Mouse (Mus musculus) heart, postnatal 0 days (tissue): Measurements from ENCODE around the gene Klre1. TPM values are rescaled to one million over a fixed set of nuclear protein-coding genes. Genes with fewer than 3 reads are reported as not detected.
A peak's percentile ranks its signal among the peaks of the same experiment; 100 is the strongest.

ENCODE experiments used
- ATAC-seq: fragments of 200-750 bp; cut with Nextera tagmentation; 2 replicates; pipeline ENCODE4 v1.8.0; 2017; ENCODE audit warnings: low read depth, moderate number of reproducible peaks, moderate library complexity; ENCODE audit not compliant: insufficient read depth
- DNase-seq: peaks from one replicate; pipeline ENCODE4 v3.0.0-alpha.2; 2016; ENCODE audit warnings: low spot score
- H3K27ac ChIP-seq: fragments of 300-500 bp; sonication (generic); 2 replicates; pipeline ENCODE4 v1.5.1; 2014; ENCODE audit warnings: low read depth, mild to moderate bottlenecking
- H3K27me3 ChIP-seq: fragments of 300-500 bp; sonication (generic); 2 replicates; pipeline ENCODE4 v1.6.1; 2014; ENCODE audit warnings: low read length, mixed read lengths; ENCODE audit not compliant: control insufficient read depth, insufficient read depth
- H3K36me3 ChIP-seq: fragments of 300-500 bp; sonication (generic); replicated peaks from 2 replicates; pipeline ENCODE4 v1.6.1; 2014; ENCODE audit warnings: low read length, mixed read lengths; ENCODE audit not compliant: control insufficient read depth, insufficient read depth
- H3K4me1 ChIP-seq: fragments of 300-500 bp; sonication (generic); 2 replicates; pipeline ENCODE4 v1.6.1; 2014; ENCODE audit warnings: antibody characterized with exemption; ENCODE audit not compliant: control insufficient read depth, insufficient read depth
- H3K4me2 ChIP-seq: fragments of 300-500 bp; sonication (generic); 2 replicates; pipeline ENCODE4 v1.6.1; 2014; ENCODE audit warnings: low read depth, mild to moderate bottlenecking, low read length, moderate library complexity
- H3K4me3 ChIP-seq: fragments of 300-500 bp; sonication (generic); 2 replicates; pipeline ENCODE4 v1.5.1; 2014; ENCODE audit warnings: low read depth, low read length
- H3K9ac ChIP-seq: fragments of 300-500 bp; sonication (generic); replicated peaks from 2 replicates; pipeline ENCODE4 v1.6.1; 2014; ENCODE audit warnings: low read depth, low read length, mixed read lengths
- H3K9me3 ChIP-seq: fragments of 300-500 bp; sonication (generic); replicated peaks from 2 replicates; pipeline ENCODE4 v1.6.1; 2016; ENCODE audit warnings: low read length; ENCODE audit not compliant: control insufficient read depth
- CTCF ChIP-seq: IDR thresholded peaks from 2 replicates; pipeline ENCODE4 v1.5.1; 2016; ENCODE audit warnings: antibody characterized with exemption, control low read depth, low read depth
- EP300 ChIP-seq: IDR thresholded peaks from 2 replicates; pipeline ENCODE4 v1.6.1; 2016; ENCODE audit warnings: antibody characterized with exemption, low read depth
- WGBS: fragments of 180-500 bp; shearing (Covaris S2); extraction: QIAGEN DNeasy Blood & Tissue Kit; methylation state at CpG from one replicate; pipeline ENCODE4 v1.1.7; 2014; 5-methylcytosine and 5-hydroxymethylcytosine counted together
- polyA plus RNA-seq: library from polyadenylated mRNA; unstranded; fragments of >200 nt; fragmentation: Nextera tagmentation; extraction: Ambion mirVana; gene quantifications from 2 replicates; pipeline ENCODE4 v1.2.1, GENCODE M21; 2015
- total RNA-seq: library from RNA; depleted of rRNA; stranded (reverse); fragments of >200 nt; gene quantifications from 2 replicates; pipeline ENCODE4 v1.2.3, GENCODE M21; 2014; ENCODE audit warnings: low replicate concordance

Klre1 gene
- total and polyA plus RNA-seq, 2 experiments from 2014 or later: not detected

DNA sequence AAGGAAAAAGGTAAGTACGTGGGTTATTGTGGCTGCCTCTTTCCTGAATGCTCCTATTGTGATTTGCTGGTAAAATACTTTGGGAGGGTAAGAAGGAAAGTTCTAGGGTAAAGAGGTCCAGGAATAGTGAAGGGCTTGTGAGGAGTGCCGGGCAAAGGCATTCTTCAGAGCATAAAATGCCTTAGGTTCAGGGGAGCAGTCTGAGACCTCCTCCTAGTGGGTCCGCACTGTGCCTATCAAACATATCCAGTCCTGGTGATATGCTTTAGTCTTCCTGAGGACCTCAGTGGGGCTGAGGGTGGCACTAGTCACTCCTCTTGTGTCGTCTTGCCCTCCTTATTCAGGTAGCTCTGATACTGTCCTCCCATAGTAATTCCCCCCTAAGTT lies 18.1 kb upstream of the Klre1 start:
- Histone ChIP-seq H3K27ac (no peak overlapping the region), H3K27me3 (no peaks in the 10 kb centered on the region)
- 43% methylated on average over 4 of the region's 4 CpGs for WGBS

DNA sequence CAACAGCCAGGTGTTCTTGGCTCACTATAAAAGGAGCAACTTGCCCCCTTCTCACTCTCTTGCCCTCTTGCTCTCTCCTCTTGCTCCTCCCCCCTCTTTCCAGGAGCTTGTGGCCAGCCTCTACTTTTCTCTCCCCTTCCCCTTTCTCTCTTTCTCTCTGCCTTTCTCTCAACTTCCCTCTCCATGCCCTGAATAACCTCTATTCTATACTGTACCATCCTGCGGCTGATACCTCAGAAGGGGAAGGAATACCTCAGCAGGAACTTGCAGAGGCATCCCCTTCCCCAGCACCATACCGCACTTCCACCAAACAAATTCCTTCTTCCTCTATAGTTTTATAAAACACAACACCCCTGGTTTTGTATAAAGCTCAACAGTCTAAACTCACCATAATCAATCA lies 12.4 kb upstream of the Klre1 start:
- H3K4me2 ChIP-seq: no peak overlapping the region
- no peak overlapping the region for H3K27ac ChIP-seq
- no peak for DNase-seq
- H3K4me3 ChIP-seq: no peak overlapping the region
- no peaks in the 10 kb centered on the region for H3K4me1 ChIP-seq
- H3K9ac ChIP-seq: no peak overlapping the region
- no peak for ATAC-seq
- H3K36me3 ChIP-seq: no peaks in the 10 kb centered on the region
- TF ChIP-seq EP300: no peak
- TF ChIP-seq CTCF: no peak
- H3K9me3 ChIP-seq: no peaks in the 10 kb centered on the region
- 72% methylated on average over 2 of the region's 2 CpGs for WGBS
- no peaks in the 10 kb centered on the region for H3K27me3 ChIP-seq

More for the DNA sequence above, 18.1 kb upstream of the Klre1 start:
- Histone ChIP-seq H3K9me3 (no peaks in the 10 kb centered on the region), H3K4me3 (no peak overlapping the region), H3K36me3 (no peaks in the 10 kb centered on the region), H3K4me2 (no peak overlapping the region), H3K4me1 (no peaks in the 10 kb centered on the region), H3K9ac (no peak overlapping the region)
- no peak for ATAC-seq
- no peak for TF ChIP-seq CTCF
- TF ChIP-seq EP300: no peak
- DNase-seq: no peak

DNA sequence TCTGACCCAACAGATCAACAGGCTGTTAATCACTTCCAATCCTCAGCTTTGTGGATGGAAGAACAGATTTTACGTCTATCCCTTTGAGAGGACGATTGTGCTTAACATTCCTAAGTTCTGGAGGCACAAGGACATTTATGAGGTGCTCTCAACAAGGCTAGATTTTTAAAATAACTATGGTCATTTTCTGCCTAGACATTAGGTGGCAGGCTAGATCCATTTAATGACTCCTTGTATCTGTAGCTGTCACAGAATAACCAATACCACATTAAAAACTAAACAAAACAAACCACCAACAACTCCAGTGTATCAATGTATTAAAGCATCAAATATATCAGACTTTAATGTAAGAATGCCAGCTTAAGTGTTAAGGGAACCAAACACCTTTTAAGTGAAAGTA lies 2.4 kb upstream of the Klre1 start:
- no peaks in the 10 kb centered on the region for H3K4me1 ChIP-seq
- no peak overlapping the region for H3K9ac ChIP-seq
- H3K27me3 ChIP-seq: no peaks in the 10 kb centered on the region
- WGBS: 6% methylated on average over 2 of the region's 2 CpGs
- no peak overlapping the region for H3K4me2 ChIP-seq
- no peak overlapping the region for H3K27ac ChIP-seq
- TF ChIP-seq CTCF (no peak), EP300 (no peak)
- H3K36me3 ChIP-seq: no peaks in the 10 kb centered on the region
- DNase-seq (no peak), ATAC-seq (no peak)
- H3K9me3 ChIP-seq: no peaks in the 10 kb centered on the region
- no peak overlapping the region for H3K4me3 ChIP-seq

DNA sequence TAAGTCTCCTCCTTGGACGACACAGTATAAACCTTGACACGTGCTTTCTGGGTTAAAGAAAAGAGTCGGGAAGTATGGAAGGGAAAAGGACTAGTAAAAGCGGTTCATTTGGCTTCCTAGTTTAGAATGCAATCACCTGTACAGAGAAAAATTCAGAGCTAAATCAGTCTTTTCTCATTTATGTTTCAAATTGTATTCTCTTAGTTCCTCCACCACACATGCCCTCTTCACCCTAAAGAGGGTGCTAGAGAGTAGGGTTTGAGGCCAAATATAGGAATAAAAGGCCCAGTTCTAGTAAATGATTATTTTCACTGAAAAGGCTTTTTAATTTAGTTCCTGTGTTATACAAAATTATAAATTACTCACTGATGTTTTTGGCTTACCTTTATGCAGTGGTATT lies 3.6 kb downstream of the Klre1 start:
- H3K4me2 ChIP-seq: no peak overlapping the region
- 49% methylated on average over 4 of the region's 4 CpGs for WGBS
- TF ChIP-seq EP300 (no peak), CTCF (peak; percentile 22; the same call in 1 of the 2 replicates)
- ATAC-seq (no peak), DNase-seq (no peak)
- no peaks in the 10 kb centered on the region for H3K36me3 ChIP-seq
- H3K9me3 ChIP-seq: no peaks in the 10 kb centered on the region
- no peak overlapping the region for H3K27ac ChIP-seq
- H3K9ac ChIP-seq: no peak overlapping the region
- no peaks in the 10 kb centered on the region for H3K27me3 ChIP-seq
- no peak overlapping the region for H3K4me3 ChIP-seq
- no peaks in the 10 kb centered on the region for H3K4me1 ChIP-seq

DNA sequence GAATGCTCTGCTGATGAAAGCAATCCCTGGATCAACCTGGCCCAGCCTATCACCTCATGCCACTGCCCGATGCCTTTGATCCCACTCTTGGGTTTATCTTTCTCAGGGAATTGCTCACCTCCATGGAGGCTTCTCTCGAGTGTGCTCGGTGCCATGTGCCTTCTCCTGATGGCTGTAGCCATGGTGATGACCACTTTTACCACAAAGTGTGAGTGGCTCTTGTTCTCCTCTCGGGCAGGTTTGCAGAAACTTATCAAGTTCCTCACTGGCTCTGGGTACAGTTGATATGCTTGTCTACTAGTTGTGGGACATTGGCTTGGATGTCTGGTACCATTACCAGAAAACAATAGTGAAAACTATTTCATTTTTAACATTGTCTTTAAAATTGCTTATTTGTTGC lies 4.2 kb downstream of the Klre1 start:
- no peak overlapping the region for H3K4me2 ChIP-seq
- WGBS: 59% methylated on average over 4 of the region's 4 CpGs
- no peak for ATAC-seq
- no peaks in the 10 kb centered on the region for H3K9me3 ChIP-seq
- no peaks in the 10 kb centered on the region for H3K27me3 ChIP-seq
- TF ChIP-seq EP300 (no peak), CTCF (no peak)
- no peak overlapping the region for H3K27ac ChIP-seq
- H3K4me1 ChIP-seq: no peaks in the 10 kb centered on the region
- no peak overlapping the region for H3K4me3 ChIP-seq
- H3K36me3 ChIP-seq: no peaks in the 10 kb centered on the region
- no peak for DNase-seq
- no peak overlapping the region for H3K9ac ChIP-seq

DNA sequence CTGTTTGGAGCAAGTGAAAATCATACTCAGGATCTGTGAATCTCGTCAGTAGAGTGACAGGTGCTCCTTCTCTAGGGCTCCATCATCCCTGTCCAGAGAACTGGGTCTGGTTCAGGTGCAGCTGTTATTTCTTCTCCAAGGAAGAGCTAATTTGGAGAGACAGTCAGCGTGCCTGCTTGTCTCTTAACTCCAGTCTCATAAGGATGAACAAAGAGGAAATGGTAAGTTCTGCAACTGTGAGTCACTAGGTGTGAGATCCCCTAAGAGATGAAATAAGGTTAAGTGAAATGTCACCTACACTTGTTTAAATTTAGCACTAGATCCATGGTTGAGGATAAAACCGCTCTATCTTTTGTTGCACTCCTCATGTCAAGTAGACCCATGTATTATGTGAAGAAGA lies 5.3 kb downstream of the Klre1 start:
- H3K4me3 ChIP-seq: no peak overlapping the region
- no peaks in the 10 kb centered on the region for H3K4me1 ChIP-seq
- H3K4me2 ChIP-seq: no peak overlapping the region
- no peaks in the 10 kb centered on the region for H3K36me3 ChIP-seq
- WGBS: 57% methylated on average over 3 of the region's 3 CpGs
- no peak for DNase-seq
- H3K9ac ChIP-seq: no peak overlapping the region
- H3K9me3 ChIP-seq: no peaks in the 10 kb centered on the region
- no peak overlapping the region for H3K27ac ChIP-seq
- H3K27me3 ChIP-seq: no peaks in the 10 kb centered on the region
- TF ChIP-seq CTCF (no peak), EP300 (no peak)
- ATAC-seq: no peak
